Mouse (Mus musculus) lung, embryonic 14.5 days (tissue): ENCODE data around the gene Ms4a15. TPM values are rescaled to one million over a fixed set of nuclear protein-coding genes. Genes with fewer than 3 reads are reported as not detected.

ENCODE experiments used
- ATAC-seq: fragments of 200-750 bp; cut with Nextera tagmentation; 2 replicates; pipeline ENCODE4 v1.8.0; 2017; ENCODE audit warnings: mild to moderate bottlenecking, moderate TSS enrichment, moderate library complexity; ENCODE audit not compliant: insufficient read depth
- DNase-seq: peaks from one replicate; pipeline ENCODE4 v3.0.0-alpha.2; 2015
- H3K27ac ChIP-seq: fragments of 300-500 bp; sonication (generic); 2 replicates; pipeline ENCODE4 v1.5.1; 2014; ENCODE audit warnings: low read depth, mild to moderate bottlenecking, moderate library complexity
- H3K27me3 ChIP-seq: fragments of 300-500 bp; sonication (generic); 2 replicates; pipeline ENCODE4 v1.6.1; 2014; ENCODE audit warnings: low read length, control low read depth; ENCODE audit not compliant: insufficient read depth
- H3K36me3 ChIP-seq: fragments of 300-500 bp; sonication (generic); 2 replicates; pipeline ENCODE4 v1.6.1; 2014; ENCODE audit warnings: control low read depth; ENCODE audit not compliant: insufficient read depth
- H3K4me1 ChIP-seq: fragments of 300-500 bp; sonication (generic); 2 replicates; pipeline ENCODE4 v1.6.1; 2014; ENCODE audit warnings: antibody characterized with exemption, control low read depth; ENCODE audit not compliant: insufficient read depth
- H3K4me2 ChIP-seq: fragments of 300-500 bp; sonication (generic); 2 replicates; pipeline ENCODE4 v1.6.1; 2014; ENCODE audit warnings: mild to moderate bottlenecking
- H3K4me3 ChIP-seq: fragments of 300-500 bp; sonication (generic); 2 replicates; pipeline ENCODE4 v1.5.1; 2014; ENCODE audit warnings: low read depth, low read length
- H3K9ac ChIP-seq: fragments of 300-500 bp; sonication (generic); 2 replicates; pipeline ENCODE4 v1.6.1; 2014
- H3K9me3 ChIP-seq: fragments of 300-500 bp; sonication (generic); 2 replicates; pipeline ENCODE4 v1.6.1; 2016; ENCODE audit warnings: low read depth, low read length, control low read depth
- CTCF ChIP-seq: IDR thresholded peaks from 2 replicates; pipeline ENCODE4 v1.5.1; 2016; ENCODE audit warnings: antibody characterized with exemption, low read depth
- WGBS: fragments of 180-500 bp; shearing (Covaris S2); extraction: QIAGEN DNeasy Blood & Tissue Kit; methylation state at CpG from one replicate; pipeline ENCODE4 v1.1.7; 2014; 5-methylcytosine and 5-hydroxymethylcytosine counted together
- polyA plus RNA-seq: library from polyadenylated mRNA; unstranded; fragments of >200 nt; fragmentation: Nextera tagmentation; extraction: Ambion mirVana; gene quantifications from 2 replicates; pipeline ENCODE4 v1.2.1, GENCODE M21; 2014

Gene Ms4a15
- polyA plus RNA-seq, result not detected in 2 replicates

- H3K4me3 ChIP-seq, result no peak within 1 kb of the TSS
- no peak for DNase-seq
- no peak for TF ChIP-seq CTCF
- H3K4me2 ChIP-seq, result no peak within 1 kb of the TSS
- no peaks in the 10 kb centered on the region for H3K36me3 ChIP-seq
- H3K9ac ChIP-seq, result no peak within 1 kb of the TSS
- no peak for ATAC-seq
- H3K4me1 ChIP-seq, result no peaks in the 10 kb centered on the region
- no peaks in the 10 kb centered on the region for H3K27me3 ChIP-seq
- WGBS, result 80% methylated on average over 7 of the region's 7 CpGs
- no peak within 1 kb of the TSS for H3K27ac ChIP-seq
- no peaks in the 10 kb centered on the region for H3K9me3 ChIP-seq
Observed at GRCm38 (mm10) chr19:10993150-10993549, at the start of gene Ms4a15. Gene Ms4a15 (minus strand): TSS chr19:10993250.

- DNase-seq, result no peak
- TF ChIP-seq CTCF, result no peak
- Histone ChIP-seq H3K27ac (no peak overlapping the region), H3K27me3 (no peaks in the 10 kb centered on the region), H3K36me3 (no peaks in the 10 kb centered on the region), H3K4me3 (no peak overlapping the region), H3K4me2 (no peak overlapping the region), H3K9me3 (no peaks in the 10 kb centered on the region), H3K9ac (no peak overlapping the region), H3K4me1 (no peaks in the 10 kb centered on the region)
- no peak for ATAC-seq
Observed at GRCm38 (mm10) chr19:11037570-11037969, 44.5 kb upstream of the Ms4a15 start.

GRCm38 (mm10) chr19:11022382-11022781 lies 29.3 kb upstream of the Ms4a15 start:
- no peak for TF ChIP-seq CTCF
- Histone ChIP-seq H3K27ac (no peak overlapping the region), H3K4me1 (no peaks in the 10 kb centered on the region), H3K36me3 (no peaks in the 10 kb centered on the region), H3K9ac (no peak overlapping the region), H3K27me3 (no peaks in the 10 kb centered on the region), H3K4me2 (no peak overlapping the region), H3K9me3 (no peaks in the 10 kb centered on the region), H3K4me3 (no peak overlapping the region)
- no peak for ATAC-seq
- DNase-seq, result no peak

GRCm38 (mm10) chr19:11017891-11018290 lies 24.8 kb upstream of the Ms4a15 start, which contains the start of gene Ms4a18:
Gene Ms4a18 (minus strand): TSS chr19:11018031.
- H3K27me3 ChIP-seq, result no peaks in the 10 kb centered on the region
- H3K27ac ChIP-seq, result no peak within 1 kb of the TSS
- DNase-seq (no peak), ATAC-seq (no peak)
- TF ChIP-seq CTCF, result no peak
- no peak within 1 kb of the TSS for H3K4me3 ChIP-seq
- WGBS, result 80% methylated on average over 3 of the region's 3 CpGs
- no peaks in the 10 kb centered on the region for H3K36me3 ChIP-seq
- no peaks in the 10 kb centered on the region for H3K4me1 ChIP-seq
- H3K9me3 ChIP-seq, result no peaks in the 10 kb centered on the region
- H3K9ac ChIP-seq, result no peak within 1 kb of the TSS
- no peak within 1 kb of the TSS for H3K4me2 ChIP-seq

- Histone ChIP-seq H3K27ac (no peak overlapping the region), H3K4me2 (no peak overlapping the region), H3K4me3 (no peak overlapping the region), H3K9me3 (no peaks in the 10 kb centered on the region), H3K36me3 (no peaks in the 10 kb centered on the region), H3K9ac (no peak overlapping the region), H3K4me1 (no peaks in the 10 kb centered on the region), H3K27me3 (no peaks in the 10 kb centered on the region)
- no peak for ATAC-seq
- no peak for DNase-seq
- TF ChIP-seq CTCF, result no peak
- 73% methylated on average over 2 of the region's 2 CpGs for WGBS
Observed at GRCm38 (mm10) chr19:11017251-11017650, 24.2 kb upstream of the Ms4a15 start.

GRCm38 (mm10) chr19:11015998-11016397 lies 22.9 kb upstream of the Ms4a15 start:
- no peak for DNase-seq
- Histone ChIP-seq H3K27ac (no peak overlapping the region), H3K9me3 (no peaks in the 10 kb centered on the region), H3K4me1 (no peaks in the 10 kb centered on the region), H3K4me2 (no peak overlapping the region), H3K27me3 (no peaks in the 10 kb centered on the region), H3K4me3 (no peak overlapping the region), H3K36me3 (no peaks in the 10 kb centered on the region), H3K9ac (no peak overlapping the region)
- no peak for ATAC-seq
- 63% methylated on average over 1 of the region's 1 CpGs for WGBS
- no peak for TF ChIP-seq CTCF

GRCm38 (mm10) chr19:11015468-11015867 lies 22.4 kb upstream of the Ms4a15 start:
- H3K4me3 ChIP-seq, result no peak overlapping the region
- no peak for DNase-seq
- H3K4me2 ChIP-seq, result no peak overlapping the region
- H3K36me3 ChIP-seq, result no peaks in the 10 kb centered on the region
- no peaks in the 10 kb centered on the region for H3K9me3 ChIP-seq
- no peak for ATAC-seq
- no peak overlapping the region for H3K9ac ChIP-seq
- no peaks in the 10 kb centered on the region for H3K4me1 ChIP-seq
- TF ChIP-seq CTCF, result no peak
- no peak overlapping the region for H3K27ac ChIP-seq
- no peaks in the 10 kb centered on the region for H3K27me3 ChIP-seq

GRCm38 (mm10) chr19:10991911-10992310 lies 1.1 kb downstream of the Ms4a15 start:
- Histone ChIP-seq H3K27ac (no peak overlapping the region), H3K9me3 (no peaks in the 10 kb centered on the region), H3K36me3 (no peaks in the 10 kb centered on the region), H3K9ac (no peak overlapping the region), H3K4me2 (no peak overlapping the region), H3K4me1 (no peaks in the 10 kb centered on the region), H3K27me3 (no peaks in the 10 kb centered on the region), H3K4me3 (no peak overlapping the region)
- ATAC-seq, result no peak
- TF ChIP-seq CTCF, result no peak
- no peak for DNase-seq
